Mouse (Mus musculus): ENCODE results near the gene Ifrd2. TPM values are rescaled to one million over a fixed set of nuclear protein-coding genes. Genes with fewer than 3 reads are reported as not detected.

Ifrd2 gene
- polyA plus RNA-seq, 2 experiments, result 55.0 to 57.3 TPM

GRCm38 (mm10) chr9:107606591-107606990, 19.1 kb downstream of the Ifrd2 start:
- peak overlapping the region; percentile 65; the same call in 1 of the 2 replicates for H3K27ac ChIP-seq (replicated peaks; ENCODE audit: low read depth, low read length)
- 3% methylated on average over 9 of the region's 9 CpGs for WGBS

GRCm38 (mm10) chr9:107607036-107607435, 19.6 kb downstream of the Ifrd2 start:
- Histone ChIP-seq H3K4me3 (replicated peaks; ENCODE audit: low read length) (peak overlapping the region; percentile 22), H3K27ac (replicated peaks; ENCODE audit: low read depth, low read length) (peak overlapping the region; percentile 26; the same call in 1 of the 2 replicates), H3K4me1 (ENCODE audit: control insufficient read depth, insufficient read depth, low read length) (peaks cover 77% of the 10 kb centered on the region), H3K9me3 (ENCODE audit: control insufficient read depth, low read length) (no peaks in the 10 kb centered on the region), H3K4me2 (replicated peaks; ENCODE audit: low read depth, low read length, severe bottlenecking) (peak overlapping the region; percentile 46), H3K36me3 (ENCODE audit: control insufficient read depth, insufficient read depth, low read length) (no peaks in the 10 kb centered on the region), H3K9ac (ENCODE audit: low read depth, low read length, severe bottlenecking) (peak overlapping the region; percentile 32), H3K27me3 (ENCODE audit: control insufficient read depth, insufficient read depth, low read length) (no peaks in the 10 kb centered on the region)
- 79% methylated on average over 2 of the region's 2 CpGs for WGBS
- ATAC-seq (ENCODE audit: low FRiP score, low read depth), result no peak
- TF ChIP-seq POLR2A (IDR thresholded peaks at IDR 0.05; ENCODE audit: borderline replicate concordance, extremely low read depth, insufficient read depth, insufficient read length), result no peak
- no peak for DNase-seq (ENCODE audit: low spot score)

More at GRCm38 (mm10) chr9:107606591-107606990, 19.1 kb downstream of the Ifrd2 start:
- TF ChIP-seq POLR2A (IDR thresholded peaks at IDR 0.05; ENCODE audit: borderline replicate concordance, extremely low read depth, insufficient read depth, insufficient read length), result no peak
- ATAC-seq (ENCODE audit: low FRiP score, low read depth) (no peak), DNase-seq (ENCODE audit: low spot score) (no peak)
- H3K36me3 ChIP-seq (ENCODE audit: control insufficient read depth, insufficient read depth, low read length), result no peaks in the 10 kb centered on the region
- no peaks in the 10 kb centered on the region for H3K27me3 ChIP-seq (ENCODE audit: control insufficient read depth, insufficient read depth, low read length)
- H3K4me1 ChIP-seq (ENCODE audit: control insufficient read depth, insufficient read depth, low read length), result peaks cover 72% of the 10 kb centered on the region
- H3K9me3 ChIP-seq (ENCODE audit: control insufficient read depth, low read length), result no peaks in the 10 kb centered on the region
- peak overlapping the region; percentile 32 for H3K9ac ChIP-seq (ENCODE audit: low read depth, low read length, severe bottlenecking)
- H3K4me3 ChIP-seq (replicated peaks; ENCODE audit: low read length), result peak overlapping the region; percentile 22
- H3K4me2 ChIP-seq (replicated peaks; ENCODE audit: low read depth, low read length, severe bottlenecking), result peak overlapping the region; percentile 46

GRCm38 (mm10) chr9:107607653-107608245, 20.3 kb downstream of the Ifrd2 start:
- WGBS, result 50% methylated on average over 9 of the region's 9 CpGs
- DNase-seq (ENCODE audit: low spot score) (no peak), ATAC-seq (ENCODE audit: low FRiP score, low read depth) (no peak)
- Histone ChIP-seq H3K4me1 (ENCODE audit: control insufficient read depth, insufficient read depth, low read length) (peaks cover 75% of the 10 kb centered on the region), H3K4me2 (replicated peaks; ENCODE audit: low read depth, low read length, severe bottlenecking) (peak overlapping the region; percentile 46; the same call in 1 of the 2 replicates), H3K36me3 (ENCODE audit: control insufficient read depth, insufficient read depth, low read length) (no peaks in the 10 kb centered on the region), H3K4me3 (replicated peaks; ENCODE audit: low read length) (no peak overlapping the region), H3K9me3 (ENCODE audit: control insufficient read depth, low read length) (no peaks in the 10 kb centered on the region), H3K9ac (ENCODE audit: low read depth, low read length, severe bottlenecking) (no peak overlapping the region), H3K27me3 (ENCODE audit: control insufficient read depth, insufficient read depth, low read length) (no peaks in the 10 kb centered on the region), H3K27ac (replicated peaks; ENCODE audit: low read depth, low read length) (peak overlapping the region; percentile 28)
- no peak for TF ChIP-seq POLR2A (IDR thresholded peaks at IDR 0.05; ENCODE audit: borderline replicate concordance, extremely low read depth, insufficient read depth, insufficient read length)

GRCm38 (mm10) chr9:107608741-107609432, 21.4 kb downstream of the Ifrd2 start, which contains the start of gene Sema3b:
Gene Sema3b (minus strand): TSS chr9:107609229.
- Histone ChIP-seq H3K27ac (replicated peaks; ENCODE audit: low read depth, low read length) (peak within 1 kb of the TSS; percentile 28), H3K9me3 (ENCODE audit: control insufficient read depth, low read length) (no peaks in the 10 kb centered on the region), H3K4me2 (replicated peaks; ENCODE audit: low read depth, low read length, severe bottlenecking) (peak within 1 kb of the TSS; percentile 46; the same call in 1 of the 2 replicates), H3K27me3 (ENCODE audit: control insufficient read depth, insufficient read depth, low read length) (no peaks in the 10 kb centered on the region), H3K4me1 (ENCODE audit: control insufficient read depth, insufficient read depth, low read length) (peaks cover 80% of the 10 kb centered on the region), H3K9ac (ENCODE audit: low read depth, low read length, severe bottlenecking) (no peak within 1 kb of the TSS), H3K4me3 (replicated peaks; ENCODE audit: low read length) (no peak within 1 kb of the TSS), H3K36me3 (ENCODE audit: control insufficient read depth, insufficient read depth, low read length) (peaks cover 4% of the 10 kb centered on the region)
- DNase-seq (ENCODE audit: low spot score) (no peak), ATAC-seq (ENCODE audit: low FRiP score, low read depth) (no peak)
- 34% methylated on average over 11 of the region's 12 CpGs for WGBS
- no peak for TF ChIP-seq POLR2A (IDR thresholded peaks at IDR 0.05; ENCODE audit: borderline replicate concordance, extremely low read depth, insufficient read depth, insufficient read length)

GRCm38 (mm10) chr9:107609433-107609830, 22.0 kb downstream of the Ifrd2 start:
- Histone ChIP-seq H3K4me2 (replicated peaks; ENCODE audit: low read depth, low read length, severe bottlenecking) (no peak overlapping the region), H3K27me3 (ENCODE audit: control insufficient read depth, insufficient read depth, low read length) (no peaks in the 10 kb centered on the region), H3K9ac (ENCODE audit: low read depth, low read length, severe bottlenecking) (no peak overlapping the region), H3K4me3 (replicated peaks; ENCODE audit: low read length) (no peak overlapping the region), H3K36me3 (ENCODE audit: control insufficient read depth, insufficient read depth, low read length) (peaks cover 10% of the 10 kb centered on the region), H3K4me1 (ENCODE audit: control insufficient read depth, insufficient read depth, low read length) (peaks cover 75% of the 10 kb centered on the region), H3K27ac (replicated peaks; ENCODE audit: low read depth, low read length) (0 out of 2 replicates have a peak overlapping the region, but pooled peaks have one; percentile 27), H3K9me3 (ENCODE audit: control insufficient read depth, low read length) (no peaks in the 10 kb centered on the region)
- DNase-seq (ENCODE audit: low spot score), result no peak
- TF ChIP-seq POLR2A (IDR thresholded peaks at IDR 0.05; ENCODE audit: borderline replicate concordance, extremely low read depth, insufficient read depth, insufficient read length), result no peak
- 65% methylated on average over 4 of the region's 4 CpGs for WGBS
- ATAC-seq (ENCODE audit: low FRiP score, low read depth), result no peak
